Mouse (Mus musculus): ENCODE measurements around the gene Neu2. TPM values are rescaled to one million over a fixed set of nuclear protein-coding genes. Genes with fewer than 3 reads are reported as not detected.

Gene Neu2
- polyA plus RNA-seq, 1 experiment: 0.29 TPM

- Histone ChIP-seq H3K36me3 (ENCODE audit: control insufficient read depth, insufficient read depth, low read length) (no peaks in the 10 kb centered on the region), H3K4me1 (ENCODE audit: control insufficient read depth, insufficient read depth, insufficient read length) (no peaks in the 10 kb centered on the region), H3K27me3 (ENCODE audit: control insufficient read depth, insufficient read depth, low read length) (no peaks in the 10 kb centered on the region), H3K4me3 (ENCODE audit: extremely low read depth, insufficient read depth, insufficient read length) (no peak overlapping the region), H3K27ac (ENCODE audit: insufficient read depth, low read length) (no peak overlapping the region)
- DNase-seq (ENCODE audit: low read depth in 1 of 2, low spot score in 2 of 2): no peak
- 81% methylated on average over 3 of the region's 3 CpGs for WGBS
- no peak for TF ChIP-seq POLR2A (IDR thresholded peaks at IDR 0.05; ENCODE audit: low read depth, low read length)
- no peak for TF ChIP-seq CTCF (IDR thresholded peaks at IDR 0.05; ENCODE audit: extremely low read depth, insufficient read depth, insufficient read length, insufficient replicate concordance)
Observed at GRCm38 (mm10) chr1:87534118-87534517, 24.4 kb downstream of the Neu2 start.

GRCm38 (mm10) chr1:87537008-87537407 is 27.3 kb downstream of the Neu2 start:
- Histone ChIP-seq H3K4me3 (ENCODE audit: extremely low read depth, insufficient read depth, insufficient read length) (no peak overlapping the region), H3K27me3 (ENCODE audit: control insufficient read depth, insufficient read depth, low read length) (no peaks in the 10 kb centered on the region), H3K36me3 (ENCODE audit: control insufficient read depth, insufficient read depth, low read length) (no peaks in the 10 kb centered on the region), H3K27ac (ENCODE audit: insufficient read depth, low read length) (no peak overlapping the region), H3K4me1 (ENCODE audit: control insufficient read depth, insufficient read depth, insufficient read length) (no peaks in the 10 kb centered on the region)
- 93% methylated on average over 1 of the region's 1 CpGs for WGBS
- no peak for DNase-seq (ENCODE audit: low read depth in 1 of 2, low spot score in 2 of 2)
- TF ChIP-seq CTCF (IDR thresholded peaks at IDR 0.05; ENCODE audit: extremely low read depth, insufficient read depth, insufficient read length, insufficient replicate concordance) (no peak), POLR2A (IDR thresholded peaks at IDR 0.05; ENCODE audit: low read depth, low read length) (no peak)

GRCm38 (mm10) chr1:87541614-87542013 is 31.9 kb downstream of the Neu2 start:
- no peaks in the 10 kb centered on the region for H3K4me1 ChIP-seq (ENCODE audit: control insufficient read depth, insufficient read depth, insufficient read length)
- H3K4me3 ChIP-seq (ENCODE audit: extremely low read depth, insufficient read depth, insufficient read length): no peak overlapping the region
- peak; percentile 5 to 8 for DNase-seq (ENCODE audit: low read depth in 1 of 2, low spot score in 2 of 2)
- TF ChIP-seq CTCF (IDR thresholded peaks at IDR 0.05; ENCODE audit: extremely low read depth, insufficient read depth, insufficient read length, insufficient replicate concordance) (peak; percentile 33; the same call in 1 of the 2 replicates), POLR2A (IDR thresholded peaks at IDR 0.05; ENCODE audit: low read depth, low read length) (no peak)
- 38% methylated on average over 7 of the region's 7 CpGs for WGBS
- H3K36me3 ChIP-seq (ENCODE audit: control insufficient read depth, insufficient read depth, low read length): no peaks in the 10 kb centered on the region
- H3K27me3 ChIP-seq (ENCODE audit: control insufficient read depth, insufficient read depth, low read length): no peaks in the 10 kb centered on the region
- H3K27ac ChIP-seq (ENCODE audit: insufficient read depth, low read length): no peak overlapping the region

- TF ChIP-seq CTCF (IDR thresholded peaks at IDR 0.05; ENCODE audit: extremely low read depth, insufficient read depth, insufficient read length, insufficient replicate concordance): no peak
- TF ChIP-seq POLR2A (IDR thresholded peaks at IDR 0.05; ENCODE audit: low read depth, low read length): no peak
- 88% methylated on average over 3 of the region's 3 CpGs for WGBS
- no peaks in the 10 kb centered on the region for H3K4me1 ChIP-seq (ENCODE audit: control insufficient read depth, insufficient read depth, insufficient read length)
Observed at GRCm38 (mm10) chr1:87551008-87551407, 41.3 kb downstream of the Neu2 start.

GRCm38 (mm10) chr1:87553586-87553985 is 43.9 kb downstream of the Neu2 start:
- no peaks in the 10 kb centered on the region for H3K36me3 ChIP-seq (ENCODE audit: control insufficient read depth, insufficient read depth, low read length)
- H3K27ac ChIP-seq (ENCODE audit: insufficient read depth, low read length): no peak overlapping the region
- 85% methylated on average over 1 of the region's 1 CpGs for WGBS
- no peak for DNase-seq (ENCODE audit: low read depth in 1 of 2, low spot score in 2 of 2)
- H3K4me3 ChIP-seq (ENCODE audit: extremely low read depth, insufficient read depth, insufficient read length): no peak overlapping the region
- H3K4me1 ChIP-seq (ENCODE audit: control insufficient read depth, insufficient read depth, insufficient read length): no peaks in the 10 kb centered on the region
- H3K27me3 ChIP-seq (ENCODE audit: control insufficient read depth, insufficient read depth, low read length): no peaks in the 10 kb centered on the region
- TF ChIP-seq POLR2A (IDR thresholded peaks at IDR 0.05; ENCODE audit: low read depth, low read length) (no peak), CTCF (IDR thresholded peaks at IDR 0.05; ENCODE audit: extremely low read depth, insufficient read depth, insufficient read length, insufficient replicate concordance) (no peak)

More at GRCm38 (mm10) chr1:87551008-87551407, 41.3 kb downstream of the Neu2 start:
- no peak for DNase-seq (ENCODE audit: low read depth in 1 of 2, low spot score in 2 of 2)
- Histone ChIP-seq H3K27ac (ENCODE audit: insufficient read depth, low read length) (no peak overlapping the region), H3K27me3 (ENCODE audit: control insufficient read depth, insufficient read depth, low read length) (no peaks in the 10 kb centered on the region), H3K36me3 (ENCODE audit: control insufficient read depth, insufficient read depth, low read length) (no peaks in the 10 kb centered on the region), H3K4me3 (ENCODE audit: extremely low read depth, insufficient read depth, insufficient read length) (no peak overlapping the region)

GRCm38 (mm10) chr1:87562967-87563366 is 53.3 kb downstream of the Neu2 start:
- Histone ChIP-seq H3K4me3 (ENCODE audit: extremely low read depth, insufficient read depth, insufficient read length) (no peak overlapping the region), H3K36me3 (ENCODE audit: control insufficient read depth, insufficient read depth, low read length) (no peaks in the 10 kb centered on the region), H3K27ac (ENCODE audit: insufficient read depth, low read length) (no peak overlapping the region), H3K27me3 (ENCODE audit: control insufficient read depth, insufficient read depth, low read length) (no peaks in the 10 kb centered on the region), H3K4me1 (ENCODE audit: control insufficient read depth, insufficient read depth, insufficient read length) (no peaks in the 10 kb centered on the region)
- DNase-seq (ENCODE audit: low read depth in 1 of 2, low spot score in 2 of 2): no peak
- no peak for TF ChIP-seq CTCF (IDR thresholded peaks at IDR 0.05; ENCODE audit: extremely low read depth, insufficient read depth, insufficient read length, insufficient replicate concordance)
- TF ChIP-seq POLR2A (IDR thresholded peaks at IDR 0.05; ENCODE audit: low read depth, low read length): no peak
- WGBS: 92% methylated on average over 3 of the region's 3 CpGs

- 88% methylated on average over 6 of the region's 8 CpGs for WGBS
- no peak overlapping the region for H3K4me3 ChIP-seq (ENCODE audit: extremely low read depth, insufficient read depth, insufficient read length)
- no peak overlapping the region for H3K27ac ChIP-seq (ENCODE audit: insufficient read depth, low read length)
- H3K27me3 ChIP-seq (ENCODE audit: control insufficient read depth, insufficient read depth, low read length): no peaks in the 10 kb centered on the region
- H3K36me3 ChIP-seq (ENCODE audit: control insufficient read depth, insufficient read depth, low read length): no peaks in the 10 kb centered on the region
- TF ChIP-seq CTCF (IDR thresholded peaks at IDR 0.05; ENCODE audit: extremely low read depth, insufficient read depth, insufficient read length, insufficient replicate concordance) (no peak), POLR2A (IDR thresholded peaks at IDR 0.05; ENCODE audit: low read depth, low read length) (no peak)
- no peaks in the 10 kb centered on the region for H3K4me1 ChIP-seq (ENCODE audit: control insufficient read depth, insufficient read depth, insufficient read length)
- no peak for DNase-seq (ENCODE audit: low read depth in 1 of 2, low spot score in 2 of 2)
Observed at GRCm38 (mm10) chr1:87565760-87566159, 56.1 kb downstream of the Neu2 start.
